Mouse (Mus musculus) intestine, embryonic 14.5 days (tissue): ENCODE results near the gene Cacna1i. TPM values are rescaled to one million over a fixed set of nuclear protein-coding genes. Genes with fewer than 3 reads are reported as not detected.

Experiments
- ATAC-seq: fragments of 200-750 bp; cut with Nextera tagmentation; replicated peaks from 2 replicates; pipeline ENCODE4 v1.8.0; 2017; ENCODE audit warnings: low read depth, moderate number of reproducible peaks, moderate TSS enrichment, moderate library complexity; ENCODE audit not compliant: low FRiP score, low TSS enrichment
- DNase-seq: peaks from one replicate; pipeline ENCODE4 v3.0.0-alpha.2; 2018; ENCODE audit warnings: low spot score
- H3K27ac ChIP-seq: fragments of 300-500 bp; sonication (generic); 2 replicates; pipeline ENCODE4 v1.5.1; 2014; ENCODE audit warnings: low read depth, mild to moderate bottlenecking, control low read depth
- H3K27me3 ChIP-seq: fragments of 300-500 bp; sonication (generic); replicated peaks from 2 replicates; pipeline ENCODE4 v1.6.1; 2014; ENCODE audit warnings: low read length, control low read depth; ENCODE audit not compliant: control insufficient read depth, insufficient read depth
- H3K36me3 ChIP-seq: fragments of 300-500 bp; sonication (generic); 2 replicates; pipeline ENCODE4 v1.6.1; 2014; ENCODE audit warnings: low read length, control low read depth; ENCODE audit not compliant: control insufficient read depth, insufficient read depth
- H3K4me1 ChIP-seq: fragments of 300-500 bp; sonication (generic); replicated peaks from 2 replicates; pipeline ENCODE4 v1.6.1; 2014; ENCODE audit warnings: low read length, control low read depth, mixed read lengths; ENCODE audit not compliant: control insufficient read depth, insufficient read depth
- H3K4me2 ChIP-seq: fragments of 300-500 bp; sonication (generic); 2 replicates; pipeline ENCODE4 v1.6.1; 2014; ENCODE audit warnings: low read length
- H3K4me3 ChIP-seq: fragments of 300-500 bp; sonication (generic); 2 replicates; pipeline ENCODE4 v1.5.1; 2014; ENCODE audit warnings: low read depth, low read length, control low read depth, mixed read lengths
- H3K9ac ChIP-seq: fragments of 300-500 bp; sonication (generic); 2 replicates; pipeline ENCODE4 v1.6.1; 2014; ENCODE audit warnings: mild to moderate bottlenecking, low read length
- H3K9me3 ChIP-seq: fragments of 300-500 bp; sonication (generic); 2 replicates; pipeline ENCODE4 v1.6.1; 2016; ENCODE audit warnings: low read length, control low read depth; ENCODE audit not compliant: control insufficient read depth
- WGBS: fragments of 180-500 bp; shearing (Covaris S2); extraction: QIAGEN DNeasy Blood & Tissue Kit; methylation state at CpG from one replicate; pipeline ENCODE4 v1.1.7; 2014; 5-methylcytosine and 5-hydroxymethylcytosine counted together
- polyA plus RNA-seq: library from polyadenylated mRNA; unstranded; fragments of >200 nt; fragmentation: Nextera tagmentation; extraction: Ambion mirVana; gene quantifications from 2 replicates; pipeline ENCODE4 v1.2.1, GENCODE M21; 2014

The Cacna1i gene
- polyA plus RNA-seq, 1 experiment from 2014 or later, result not detected

GRCm38 (mm10) chr15:80318543-80319255 lies 31.7 kb downstream of the Cacna1i start:
- no peak overlapping the region for H3K9ac ChIP-seq
- H3K9me3 ChIP-seq, result no peaks in the 10 kb centered on the region
- H3K4me1 ChIP-seq, result no peaks in the 10 kb centered on the region
- WGBS, result 14% methylated on average over 11 of the region's 11 CpGs
- no peak overlapping the region for H3K4me2 ChIP-seq
- DNase-seq (no peak), ATAC-seq (no peak)
- no peak overlapping the region for H3K27ac ChIP-seq
- no peak overlapping the region for H3K4me3 ChIP-seq
- H3K36me3 ChIP-seq, result no peaks in the 10 kb centered on the region
- H3K27me3 ChIP-seq, result no peaks in the 10 kb centered on the region

- H3K27me3 ChIP-seq, result no peaks in the 10 kb centered on the region
- H3K9me3 ChIP-seq, result no peaks in the 10 kb centered on the region
- ATAC-seq, result no peak
- H3K4me2 ChIP-seq, result no peak overlapping the region
- 44% methylated on average over 2 of the region's 2 CpGs for WGBS
- H3K27ac ChIP-seq, result no peak overlapping the region
- H3K36me3 ChIP-seq, result no peaks in the 10 kb centered on the region
- H3K4me3 ChIP-seq, result no peak overlapping the region
- no peak for DNase-seq
- no peaks in the 10 kb centered on the region for H3K4me1 ChIP-seq
- H3K9ac ChIP-seq, result no peak overlapping the region
Measured at GRCm38 (mm10) chr15:80319315-80319714, 32.3 kb downstream of the Cacna1i start.

GRCm38 (mm10) chr15:80319921-80320320 lies 32.9 kb downstream of the Cacna1i start:
- no peak for ATAC-seq
- Histone ChIP-seq H3K36me3 (no peaks in the 10 kb centered on the region), H3K27me3 (no peaks in the 10 kb centered on the region), H3K4me1 (no peaks in the 10 kb centered on the region), H3K27ac (no peak overlapping the region), H3K4me3 (no peak overlapping the region), H3K4me2 (no peak overlapping the region), H3K9ac (no peak overlapping the region), H3K9me3 (no peaks in the 10 kb centered on the region)
- DNase-seq, result no peak
- WGBS, result 79% methylated on average over 6 of the region's 6 CpGs

DNA sequence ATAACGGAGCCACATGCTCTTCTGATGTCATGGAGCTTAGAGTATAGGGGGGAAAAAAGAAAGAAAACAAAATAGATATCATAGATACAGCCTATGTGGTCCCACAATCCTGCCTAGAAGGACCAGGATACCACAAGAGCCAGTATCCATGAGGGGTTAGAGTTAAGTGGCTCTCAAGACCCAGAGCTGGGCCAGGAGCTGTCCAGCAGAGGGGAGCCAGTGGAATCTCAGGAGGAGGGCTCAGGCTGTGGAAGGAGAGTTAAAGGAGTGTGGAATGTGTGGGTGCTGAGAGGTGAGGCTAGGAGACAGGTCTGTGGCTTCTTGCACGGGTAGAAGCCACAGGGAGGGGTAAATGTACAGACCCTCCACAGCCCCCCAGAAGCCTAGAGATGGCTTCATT lies 38.2 kb downstream of the Cacna1i start:
- no peak for DNase-seq
- no peak for ATAC-seq
- no peaks in the 10 kb centered on the region for H3K4me1 ChIP-seq

DNA sequence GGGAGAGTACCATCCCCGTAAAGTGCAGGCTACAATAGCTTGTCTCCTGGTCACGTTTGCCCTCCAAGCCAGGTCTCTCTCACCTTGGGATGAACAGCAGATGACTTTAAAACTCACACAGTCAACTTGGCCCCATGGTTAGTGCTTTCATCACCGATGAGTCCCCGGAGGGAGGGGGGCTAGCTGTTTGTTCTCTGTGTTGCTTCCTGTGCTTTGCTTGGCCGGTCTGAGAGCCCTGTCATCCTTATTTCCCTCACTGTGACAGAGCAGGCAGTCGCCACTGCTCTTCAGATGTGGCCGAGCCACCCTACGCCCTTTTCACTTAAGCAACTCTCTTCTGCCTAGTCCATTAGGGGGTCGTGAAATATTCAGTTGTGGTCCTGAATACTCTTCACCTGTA lies 38.7 kb downstream of the Cacna1i start:
- Histone ChIP-seq H3K9ac (no peak overlapping the region), H3K4me3 (no peak overlapping the region), H3K4me2 (no peak overlapping the region), H3K27ac (no peak overlapping the region), H3K36me3 (no peaks in the 10 kb centered on the region), H3K4me1 (no peaks in the 10 kb centered on the region), H3K9me3 (no peaks in the 10 kb centered on the region), H3K27me3 (no peaks in the 10 kb centered on the region)
- DNase-seq (no peak), ATAC-seq (no peak)
- WGBS, result 77% methylated on average over 9 of the region's 9 CpGs

More for the DNA sequence above, 38.2 kb downstream of the Cacna1i start:
- WGBS, result 54% methylated on average over 2 of the region's 2 CpGs
- no peak overlapping the region for H3K4me2 ChIP-seq
- H3K9ac ChIP-seq, result no peak overlapping the region
- no peaks in the 10 kb centered on the region for H3K9me3 ChIP-seq
- H3K27ac ChIP-seq, result no peak overlapping the region
- H3K36me3 ChIP-seq, result no peaks in the 10 kb centered on the region
- no peaks in the 10 kb centered on the region for H3K27me3 ChIP-seq
- H3K4me3 ChIP-seq, result no peak overlapping the region

- Histone ChIP-seq H3K27me3 (no peaks in the 10 kb centered on the region), H3K36me3 (no peaks in the 10 kb centered on the region), H3K27ac (no peak overlapping the region), H3K4me1 (no peaks in the 10 kb centered on the region), H3K9ac (no peak overlapping the region), H3K4me3 (no peak overlapping the region), H3K9me3 (no peaks in the 10 kb centered on the region), H3K4me2 (no peak overlapping the region)
- ATAC-seq (no peak), DNase-seq (no peak)
- WGBS, result 89% methylated on average over 4 of the region's 4 CpGs
Measured at GRCm38 (mm10) chr15:80326947-80327346, 39.9 kb downstream of the Cacna1i start.

DNA sequence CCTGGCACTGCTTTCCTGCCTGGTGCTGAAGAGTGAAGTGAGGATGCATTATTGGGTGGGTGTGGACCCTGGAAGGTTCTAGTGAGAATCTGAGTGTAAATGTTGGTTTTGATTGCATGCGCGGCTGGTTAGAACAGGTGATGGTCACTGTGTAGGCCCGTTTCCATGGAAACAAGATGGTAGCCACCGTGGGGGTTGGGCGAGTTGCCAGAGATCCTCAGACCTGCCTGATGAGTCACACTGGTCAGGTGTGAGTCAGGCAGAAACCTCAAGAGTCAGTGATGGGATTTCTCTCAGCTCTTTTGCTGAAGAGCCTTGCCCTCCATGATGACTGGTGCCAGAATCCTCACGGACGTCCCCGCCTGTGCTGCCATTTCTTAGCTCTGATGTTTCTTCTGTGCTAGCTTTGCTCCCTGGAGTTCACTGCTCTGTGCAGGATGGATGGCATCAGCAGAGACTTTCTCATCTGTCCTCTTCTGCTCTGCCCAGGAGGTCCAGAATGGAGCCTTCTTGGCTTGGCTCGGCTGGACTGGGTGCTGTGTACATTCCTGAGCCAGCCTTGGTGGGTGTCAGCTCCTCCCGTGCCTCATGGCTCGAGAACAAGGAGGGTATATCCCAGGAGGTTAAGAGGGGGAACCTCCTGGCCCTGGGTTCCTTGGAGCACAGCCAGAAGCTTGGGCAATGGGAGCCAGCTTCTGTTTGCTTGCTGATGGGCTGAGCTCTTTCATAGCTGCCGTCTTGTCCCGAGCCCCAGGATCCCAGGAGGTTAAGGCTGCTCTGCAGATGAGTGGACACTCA lies 40.9 kb downstream of the Cacna1i start:
- Histone ChIP-seq H3K4me2 (no peak overlapping the region), H3K27me3 (no peaks in the 10 kb centered on the region), H3K9me3 (no peaks in the 10 kb centered on the region), H3K27ac (no peak overlapping the region), H3K9ac (no peak overlapping the region), H3K4me1 (no peaks in the 10 kb centered on the region), H3K36me3 (no peaks in the 10 kb centered on the region), H3K4me3 (no peak overlapping the region)
- DNase-seq (no peak), ATAC-seq (no peak)
- 80% methylated on average over 13 of the region's 13 CpGs for WGBS

DNA sequence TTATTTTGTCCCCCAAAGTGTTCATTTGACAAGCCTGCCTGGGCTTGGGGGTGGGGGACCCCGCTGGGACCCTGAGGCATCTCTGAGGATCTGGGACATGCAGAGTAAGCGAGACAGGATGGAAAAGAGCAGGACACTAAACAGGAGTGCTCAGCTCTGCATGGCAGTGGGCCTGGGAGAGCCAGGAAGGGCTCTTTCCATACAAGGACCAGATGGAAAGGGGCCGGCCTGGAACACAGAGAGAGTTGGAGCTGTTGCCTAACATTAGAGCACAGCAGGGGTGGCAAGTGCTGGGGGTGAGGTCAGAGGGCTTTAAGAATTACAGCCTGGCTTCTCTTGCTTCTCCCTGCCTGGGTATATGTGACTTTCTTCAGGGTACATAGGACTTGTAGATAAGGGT lies 43.2 kb downstream of the Cacna1i start:
- Histone ChIP-seq H3K9me3 (no peaks in the 10 kb centered on the region), H3K4me2 (no peak overlapping the region), H3K27me3 (no peaks in the 10 kb centered on the region), H3K4me3 (no peak overlapping the region), H3K36me3 (no peaks in the 10 kb centered on the region), H3K27ac (no peak overlapping the region), H3K4me1 (no peaks in the 10 kb centered on the region), H3K9ac (no peak overlapping the region)
- ATAC-seq (no peak), DNase-seq (no peak)
- 52% methylated on average over 3 of the region's 3 CpGs for WGBS

DNA sequence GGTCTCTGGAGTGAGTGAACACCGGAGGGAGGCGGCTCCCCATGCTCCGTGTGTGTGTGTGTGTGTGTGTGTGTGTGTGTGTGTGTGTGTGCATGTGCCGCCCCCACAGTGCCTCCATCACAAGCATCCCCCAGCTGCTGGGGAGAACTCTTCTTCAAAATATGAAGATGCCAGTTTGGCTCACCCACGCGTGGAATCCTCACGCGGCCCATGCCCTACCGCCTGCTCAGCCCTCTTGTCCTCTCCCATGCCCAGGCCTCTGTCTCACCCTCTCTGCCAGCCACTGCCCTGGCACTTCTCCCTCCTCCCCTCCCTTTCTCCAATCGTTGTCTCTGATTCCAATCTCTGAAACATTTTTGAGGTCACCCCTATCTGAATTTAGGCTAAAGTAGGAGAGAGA lies 47.7 kb downstream of the Cacna1i start:
- no peak overlapping the region for H3K27ac ChIP-seq
- no peaks in the 10 kb centered on the region for H3K4me1 ChIP-seq
- no peaks in the 10 kb centered on the region for H3K9me3 ChIP-seq
- no peaks in the 10 kb centered on the region for H3K27me3 ChIP-seq
- ATAC-seq (no peak), DNase-seq (no peak)
- no peak overlapping the region for H3K4me2 ChIP-seq
- no peaks in the 10 kb centered on the region for H3K36me3 ChIP-seq
- 80% methylated on average over 10 of the region's 10 CpGs for WGBS
- H3K9ac ChIP-seq, result no peak overlapping the region
- no peak overlapping the region for H3K4me3 ChIP-seq
